Mouse (Mus musculus) liver, embryonic 14.5 days (tissue): ENCODE results near the gene Evi5. TPM values are rescaled to one million over a fixed set of nuclear protein-coding genes. Genes with fewer than 3 reads are reported as not detected.
A peak's percentile ranks its signal among the peaks of the same experiment; 100 is the strongest.

Experiments used
- ATAC-seq: fragments of 200-750 bp; cut with Nextera tagmentation; 2 replicates; pipeline ENCODE4 v1.8.0; 2017; ENCODE audit warnings: moderate number of reproducible peaks, mild to moderate bottlenecking, moderate library complexity; ENCODE audit not compliant: insufficient read depth
- DNase-seq, 3 experiments: peaks; one replicate each; pipeline ENCODE4 v3.0.0-alpha.2; 2012 to 2013; ENCODE audit warnings: low read depth in 3 of 3, low spot score in 3 of 3
- H3K27ac ChIP-seq: fragments of 300-500 bp; sonication (generic); 2 replicates; pipeline ENCODE4 v1.5.1; 2014; ENCODE audit warnings: moderate library complexity, mild to moderate bottlenecking, control low read depth, inconsistent platforms
- H3K27me3 ChIP-seq: fragments of 300-500 bp; sonication (generic); 2 replicates; pipeline ENCODE4 v1.6.1; 2014; ENCODE audit warnings: mild to moderate bottlenecking, low read length, moderate library complexity; ENCODE audit not compliant: control insufficient read depth, insufficient read depth
- H3K36me3 ChIP-seq: fragments of 300-500 bp; sonication (generic); replicated peaks from 2 replicates; pipeline ENCODE4 v1.6.1; 2014; ENCODE audit warnings: low read depth; ENCODE audit not compliant: control insufficient read depth, insufficient read depth
- H3K4me1 ChIP-seq, 2 experiments: fragments of 200-500 bp in 1 of 2; fragments of 300-500 bp in 1 of 2; sonication (generic) in 1 of 2; replicated peaks; 2 replicates each; pipeline ENCODE4 v1.6.1; 2012 to 2014; ENCODE audit warnings: antibody characterized with exemption in 1 of 2, inconsistent platforms in 1 of 2, low read length in 1 of 2; ENCODE audit not compliant: control insufficient read depth in 2 of 2, insufficient read depth in 2 of 2
- H3K4me2 ChIP-seq: fragments of 300-500 bp; sonication (generic); 2 replicates; pipeline ENCODE4 v1.6.1; 2014; ENCODE audit warnings: low read depth, mild to moderate bottlenecking, control low read depth, moderate library complexity
- H3K4me3 ChIP-seq, 2 experiments: fragments of 200-500 bp in 1 of 2; fragments of 300-500 bp in 1 of 2; sonication (generic) in 1 of 2; 2 replicates each; pipeline ENCODE4 v1.5.1; 2012 to 2014; ENCODE audit warnings: low read depth in 2 of 2, low read length in 2 of 2, mild to moderate bottlenecking in 2 of 2, control low read depth in 1 of 2, inconsistent platforms in 1 of 2, moderate library complexity in 1 of 2; ENCODE audit not compliant: insufficient read depth in 1 of 2
- H3K9ac ChIP-seq: fragments of 300-500 bp; sonication (generic); replicated peaks from 2 replicates; pipeline ENCODE4 v1.6.1; 2014; ENCODE audit warnings: mild to moderate bottlenecking, control low read depth, moderate library complexity
- H3K9me3 ChIP-seq: fragments of 300-500 bp; sonication (generic); 2 replicates; pipeline ENCODE4 v1.6.1; 2016; ENCODE audit warnings: low read length, mixed read lengths; ENCODE audit not compliant: control insufficient read depth
- CTCF ChIP-seq: IDR thresholded peaks from 2 replicates; pipeline ENCODE4 v1.5.1; 2016; ENCODE audit warnings: antibody characterized with exemption, low read depth, control low read depth
- EP300 ChIP-seq: IDR thresholded peaks from 2 replicates; pipeline ENCODE4 v1.6.1; 2016; ENCODE audit warnings: antibody characterized with exemption, low read depth
- WGBS: fragments of 180-500 bp; shearing (Covaris S2); extraction: QIAGEN DNeasy Blood & Tissue Kit; methylation state at CpG from one replicate; pipeline ENCODE4 v1.1.7; 2014; ENCODE audit not compliant: insufficient replicate concordance; 5-methylcytosine and 5-hydroxymethylcytosine counted together
- polyA plus RNA-seq, 2 experiments: library from polyadenylated mRNA; depleted of rRNA in 1 of 2; stranded (reverse) in 1 of 2; unstranded in 1 of 2; fragments of >200 nt; fragmentation: Nextera tagmentation in 1 of 2; extraction: Ambion mirVana in 1 of 2; gene quantifications; 2 replicates each; pipeline versions ENCODE4 v1.2.1 to v1.2.3; 2012 to 2014

Gene Evi5
- polyA plus RNA-seq, 2 experiments, result 22.7 to 41.4 TPM

DNA sequence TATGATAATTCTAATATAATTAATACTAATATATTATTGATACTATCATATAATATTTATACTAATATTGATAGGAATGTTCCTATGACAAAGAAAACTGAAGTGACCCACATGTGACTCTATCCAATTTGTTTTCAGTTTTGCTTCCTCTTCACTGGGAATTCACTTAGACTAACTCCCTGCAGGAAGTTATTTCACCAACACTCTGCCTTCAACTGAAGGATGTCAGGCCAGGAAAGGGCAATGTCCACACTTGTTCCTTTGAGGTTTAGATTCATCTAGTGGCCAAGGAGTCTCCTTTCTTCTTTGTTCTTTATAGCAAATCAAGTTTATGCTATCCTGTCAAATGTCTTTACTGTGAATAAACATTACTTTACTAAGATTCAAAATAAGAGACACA lies 111.2 kb downstream of the Evi5 start:
- H3K27me3 ChIP-seq, result no peaks in the 10 kb centered on the region
- no peak overlapping the region for H3K27ac ChIP-seq
- no peak overlapping the region for H3K4me2 ChIP-seq
- H3K4me1 ChIP-seq, result peaks cover 5 to 7% of the 10 kb centered on the region in 2 experiments; a peak in 3 of 4 replicates
- TF ChIP-seq CTCF (no peak), EP300 (no peak)
- peaks cover 11% of the 10 kb centered on the region for H3K36me3 ChIP-seq
- DNase-seq (no peak), ATAC-seq (no peak)
- H3K9ac ChIP-seq, result no peak overlapping the region
- H3K9me3 ChIP-seq, result no peaks in the 10 kb centered on the region
- no peak overlapping the region for H3K4me3 ChIP-seq

DNA sequence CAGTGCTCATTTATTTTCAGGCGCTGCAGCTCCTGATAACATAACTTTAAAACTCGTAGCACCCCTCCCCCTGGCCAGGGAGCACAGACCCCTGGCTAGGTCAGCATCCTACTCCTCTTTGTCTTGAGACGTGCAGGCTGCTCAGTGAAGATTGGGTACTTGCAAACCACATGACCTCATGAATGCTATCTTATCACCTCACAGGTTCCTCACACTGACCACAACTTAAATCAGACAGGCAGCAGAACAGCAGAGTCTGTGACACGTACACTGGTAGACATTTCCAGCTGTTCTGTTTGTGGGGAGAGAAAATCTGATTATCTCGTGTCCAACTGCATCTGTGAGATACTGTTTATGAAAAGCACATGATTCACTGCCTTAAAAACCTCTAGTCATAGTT lies 115.8 kb downstream of the Evi5 start:
- no peak overlapping the region for H3K4me3 ChIP-seq
- peak; percentile 92 for ATAC-seq
- H3K4me2 ChIP-seq, result no peak overlapping the region
- peak; percentile 53 to 71 (median 59) for DNase-seq
- peak; percentile 87 for TF ChIP-seq EP300
- no peak for TF ChIP-seq CTCF
- no peaks in the 10 kb centered on the region for H3K27me3 ChIP-seq
- no peak overlapping the region for H3K27ac ChIP-seq
- no peak overlapping the region for H3K9ac ChIP-seq
- H3K4me1 ChIP-seq, result peaks cover 8 to 9% of the 10 kb centered on the region in 2 experiments; a peak in 3 of 4 replicates
- H3K36me3 ChIP-seq, result peaks cover 18% of the 10 kb centered on the region
- WGBS, result 5% methylated on average over 5 of the region's 5 CpGs
- no peaks in the 10 kb centered on the region for H3K9me3 ChIP-seq

DNA sequence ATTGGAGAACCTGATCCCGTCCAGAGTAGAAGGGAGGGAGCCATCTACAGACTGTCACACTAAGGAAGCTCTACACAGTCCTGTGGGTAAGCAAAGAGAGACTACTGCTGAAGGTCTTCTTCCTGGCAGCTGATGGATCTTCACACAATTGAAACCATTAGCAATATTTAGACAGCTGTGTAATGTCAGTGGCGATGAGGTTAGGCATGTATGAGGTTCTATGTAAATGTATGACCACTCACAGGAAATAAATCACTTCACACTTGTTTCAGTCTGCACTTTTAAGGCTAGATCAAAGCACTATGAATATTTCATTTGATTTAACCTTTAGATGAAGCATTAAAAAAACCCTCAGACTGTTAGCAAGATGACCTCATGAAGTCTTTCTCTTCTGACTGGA lies 118.8 kb downstream of the Evi5 start:
- ATAC-seq, result no peak
- no peaks in the 10 kb centered on the region for H3K27me3 ChIP-seq
- no peak for TF ChIP-seq CTCF
- no peak for TF ChIP-seq EP300
- peaks cover 17% of the 10 kb centered on the region for H3K36me3 ChIP-seq
- peaks cover 8 to 9% of the 10 kb centered on the region in 2 experiments; a peak in 3 of 4 replicates for H3K4me1 ChIP-seq
- no peak for DNase-seq
- no peak overlapping the region for H3K4me3 ChIP-seq
- WGBS, result 77% methylated on average over 2 of the region's 2 CpGs
- H3K9me3 ChIP-seq, result no peaks in the 10 kb centered on the region
- H3K27ac ChIP-seq, result no peak overlapping the region
- no peak overlapping the region for H3K9ac ChIP-seq
- no peak overlapping the region for H3K4me2 ChIP-seq

DNA sequence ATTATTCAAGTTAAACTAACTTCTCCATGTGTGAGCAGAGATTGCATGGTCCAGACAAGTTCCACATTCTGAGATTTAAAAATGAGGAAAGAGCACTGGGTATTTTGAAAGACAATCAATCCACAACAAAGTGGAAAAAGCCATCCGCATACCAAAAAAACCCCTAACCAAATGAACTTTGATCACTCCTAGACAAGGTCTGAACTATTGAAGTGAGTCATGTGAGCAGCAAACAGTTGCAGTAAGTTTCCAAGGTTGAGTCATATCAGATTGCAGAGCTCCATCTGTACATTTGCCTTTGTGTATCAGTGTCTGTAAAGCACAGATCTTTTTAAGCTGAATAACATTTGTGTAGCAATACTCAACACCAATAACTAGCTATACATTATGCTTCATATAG lies 120.2 kb downstream of the Evi5 start:
- Histone ChIP-seq H3K36me3 (peaks cover 14% of the 10 kb centered on the region), H3K9ac (no peak overlapping the region), H3K27ac (no peak overlapping the region), H3K27me3 (no peaks in the 10 kb centered on the region), H3K4me2 (no peak overlapping the region), H3K9me3 (no peaks in the 10 kb centered on the region), H3K4me3 (no peak overlapping the region), H3K4me1 (peaks cover 6 to 11% of the 10 kb centered on the region in 2 experiments; a peak in 3 of 4 replicates)
- TF ChIP-seq EP300 (no peak), CTCF (no peak)
- DNase-seq (peak in 2 of 3 experiments; percentile 13 to 16), ATAC-seq (no peak)
- 71% methylated on average over 1 of the region's 1 CpGs for WGBS

DNA sequence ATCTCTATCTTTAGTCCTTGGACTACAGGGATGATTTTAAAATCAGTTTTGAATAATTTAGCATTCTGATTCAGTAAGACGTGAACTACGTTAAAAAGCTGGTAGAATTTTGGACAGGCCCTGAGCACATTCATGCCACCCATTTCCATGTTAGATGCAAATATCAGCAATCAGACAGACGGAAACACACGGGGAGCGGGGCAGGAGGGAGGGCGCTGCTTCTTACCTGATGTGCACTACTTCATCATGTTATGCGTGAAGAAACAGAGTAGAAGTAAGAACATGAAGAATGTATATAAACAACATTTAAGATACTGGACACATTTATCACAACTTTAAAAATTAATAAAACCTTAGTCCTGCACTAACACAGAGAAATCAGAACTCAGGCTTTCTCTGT lies 121.3 kb downstream of the Evi5 start:
- no peak overlapping the region for H3K27ac ChIP-seq
- peaks cover 14% of the 10 kb centered on the region for H3K36me3 ChIP-seq
- DNase-seq (no peak), ATAC-seq (no peak)
- WGBS, result 92% methylated on average over 7 of the region's 7 CpGs
- TF ChIP-seq EP300 (no peak), CTCF (no peak)
- H3K9ac ChIP-seq, result no peak overlapping the region
- peaks cover 3 to 6% of the 10 kb centered on the region in 2 experiments; a peak in 1 of 4 replicates for H3K4me1 ChIP-seq
- H3K27me3 ChIP-seq, result no peaks in the 10 kb centered on the region
- H3K9me3 ChIP-seq, result no peaks in the 10 kb centered on the region
- no peak overlapping the region for H3K4me2 ChIP-seq
- no peak overlapping the region for H3K4me3 ChIP-seq
